Mouse (Mus musculus) testis, adult 10 weeks (tissue): ENCODE data around the gene Ythdc1. TPM values are rescaled to one million over a fixed set of nuclear protein-coding genes. Genes with fewer than 3 reads are reported as not detected.

ENCODE experiments used
- polyA plus RNA-seq: library from polyadenylated mRNA; stranded (reverse); fragments of 350-450 nt; fragmentation: Illumina TruSeq; extraction: RNeasy Lipid Tissue Mini Kit (QIAGEN cat#74804); gene quantifications from one replicate; pipeline ENCODE4 v1.2.3, GENCODE M21; 2014; ENCODE audit warnings: low read depth, low replicate concordance

Ythdc1 gene
- polyA plus RNA-seq: 157 TPM

DNA sequence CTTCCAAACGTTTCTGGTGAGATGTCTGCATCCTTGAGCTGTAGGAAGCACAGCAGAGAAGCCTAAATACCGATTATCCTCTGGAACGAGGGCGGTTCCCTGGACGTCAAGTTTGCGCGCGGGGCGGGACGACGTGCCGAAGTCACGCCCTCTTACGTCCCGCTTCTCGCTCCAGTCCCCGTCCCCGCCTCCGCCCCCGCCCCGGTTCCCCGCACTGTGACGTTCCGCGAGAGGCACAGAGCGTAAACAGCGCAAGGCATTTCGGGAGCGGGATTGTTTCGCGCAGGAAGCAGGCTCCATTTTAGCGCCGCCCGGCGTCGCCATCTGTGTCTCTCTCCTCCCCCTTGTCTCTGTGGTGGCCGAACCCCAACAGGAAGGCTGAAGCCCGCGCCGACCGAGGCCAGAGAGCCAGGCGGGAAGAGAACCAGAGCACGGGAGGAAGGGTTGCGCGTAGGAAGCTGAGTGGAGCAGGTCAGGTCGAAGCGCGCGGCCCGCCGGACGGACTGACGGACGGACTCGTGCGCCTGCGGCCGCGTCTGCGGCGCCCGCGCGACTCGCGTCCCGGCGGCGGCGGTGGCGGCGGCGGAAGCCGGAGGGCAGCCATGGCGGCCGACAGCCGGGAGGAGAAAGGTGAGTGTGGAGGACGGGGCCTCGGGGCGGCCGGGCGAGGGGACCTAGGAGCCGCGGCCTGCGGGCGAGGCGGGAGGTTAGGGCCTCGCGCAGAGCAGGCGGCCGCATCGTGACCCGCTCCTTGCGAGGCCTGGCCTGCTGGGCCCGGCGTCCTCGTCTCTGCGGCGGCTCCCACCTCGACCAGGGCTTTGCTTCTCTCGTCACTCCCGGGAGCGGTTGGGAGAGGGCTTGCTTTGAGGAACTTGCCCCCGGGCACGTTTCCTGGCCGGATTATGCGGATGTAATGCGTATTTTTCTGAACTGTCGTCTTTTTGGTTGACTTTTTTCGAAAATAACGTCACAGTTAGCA, at the start of gene Ythdc1:
Ythdc1 (plus strand) TSS at position 260 of the 979 bp plus-strand sequence.

Other genes with a start within 250 kb of the Ythdc1 start
- 1.4 TPM for gene Tmprss11f, start 171.8 kb upstream of the Ythdc1 start, polyA plus RNA-seq
- gene Tmprss11b, start 127.9 kb upstream of the Ythdc1 start, polyA plus RNA-seq: 1.8 TPM
- not detected for gene Tmprss11e, start 58.4 kb upstream of the Ythdc1 start, polyA plus RNA-seq
- 0.35 TPM for gene Ugt2b34, start 102.7 kb downstream of the Ythdc1 start, polyA plus RNA-seq
- not detected for gene Ugt2b1, start 122.3 kb downstream of the Ythdc1 start, polyA plus RNA-seq
- 0.10 TPM for gene Ugt2b35, start 196.6 kb downstream of the Ythdc1 start, polyA plus RNA-seq